Mouse (Mus musculus): ENCODE data around the gene Cxcl12. TPM values are rescaled to one million over a fixed set of nuclear protein-coding genes. Genes with fewer than 3 reads are reported as not detected.

The Cxcl12 gene
- polyA plus RNA-seq, 1 experiment = 25.9 TPM

- Histone ChIP-seq H3K36me3 (ENCODE audit: control insufficient read depth, insufficient read depth) (no peaks in the 10 kb centered on the region), H3K79me2 (ENCODE audit: control insufficient read depth, insufficient read depth) (no peaks in the 10 kb centered on the region), H3ac (ENCODE audit: control insufficient read depth, insufficient read length, low read depth) (no peak overlapping the region), H3K4me3 (ENCODE audit: insufficient read depth, poor library complexity, severe bottlenecking) (no peak overlapping the region), H3K79me3 (ENCODE audit: low read depth) (no peaks in the 10 kb centered on the region), H3K27me3 (ENCODE audit: control insufficient read depth, insufficient read depth, insufficient read length) (peaks cover 39% of the 10 kb centered on the region)
- no peak for TF ChIP-seq MAX (IDR thresholded peaks at IDR 0.05)
- no peak for TF ChIP-seq MYOG (IDR thresholded peaks at IDR 0.05; ENCODE audit: control insufficient read depth, extremely low read depth, insufficient read length)
- TF ChIP-seq MYOD1 (IDR thresholded peaks at IDR 0.05; ENCODE audit: control insufficient read depth, insufficient read length, low read depth) = no peak
- TF ChIP-seq CTCF (IDR thresholded peaks at IDR 0.05; ENCODE audit: control insufficient read depth, insufficient read depth, insufficient read length) = no peak
- no peak for TF ChIP-seq USF1 (IDR thresholded peaks at IDR 0.05; ENCODE audit: low read depth)
- no peak for TF ChIP-seq CEBPB (IDR thresholded peaks at IDR 0.05; ENCODE audit: low read depth)
- no peak for TF ChIP-seq FOSL1 (IDR thresholded peaks at IDR 0.05; ENCODE audit: insufficient read depth, low read length, poor library complexity, severe bottlenecking)
Observed at GRCm38 (mm10) chr6:117134526-117134925, 33.8 kb upstream of the Cxcl12 start.

- H3K79me3 ChIP-seq (ENCODE audit: low read depth) = no peaks in the 10 kb centered on the region
- H3K27me3 ChIP-seq (ENCODE audit: control insufficient read depth, insufficient read depth, insufficient read length) = peaks cover 22% of the 10 kb centered on the region
- H3K79me2 ChIP-seq (ENCODE audit: control insufficient read depth, insufficient read depth) = no peaks in the 10 kb centered on the region
- TF ChIP-seq MYOG (IDR thresholded peaks at IDR 0.05; ENCODE audit: control insufficient read depth, extremely low read depth, insufficient read length) (no peak), FOSL1 (IDR thresholded peaks at IDR 0.05; ENCODE audit: insufficient read depth, low read length, poor library complexity, severe bottlenecking) (no peak), USF1 (IDR thresholded peaks at IDR 0.05; ENCODE audit: low read depth) (no peak), MYOD1 (IDR thresholded peaks at IDR 0.05; ENCODE audit: control insufficient read depth, insufficient read length, low read depth) (no peak), CTCF (IDR thresholded peaks at IDR 0.05; ENCODE audit: control insufficient read depth, insufficient read depth, insufficient read length) (no peak), CEBPB (IDR thresholded peaks at IDR 0.05; ENCODE audit: low read depth) (no peak), MAX (IDR thresholded peaks at IDR 0.05) (no peak)
- H3K4me3 ChIP-seq (ENCODE audit: insufficient read depth, poor library complexity, severe bottlenecking) = no peak overlapping the region
- no peaks in the 10 kb centered on the region for H3K36me3 ChIP-seq (ENCODE audit: control insufficient read depth, insufficient read depth)
- H3ac ChIP-seq (ENCODE audit: control insufficient read depth, insufficient read length, low read depth) = no peak overlapping the region
Observed at GRCm38 (mm10) chr6:117137735-117138134, 30.6 kb upstream of the Cxcl12 start.

GRCm38 (mm10) chr6:117140907-117141306 is 27.4 kb upstream of the Cxcl12 start:
- Histone ChIP-seq H3ac (ENCODE audit: control insufficient read depth, insufficient read length, low read depth) (no peak overlapping the region), H3K79me2 (ENCODE audit: control insufficient read depth, insufficient read depth) (no peaks in the 10 kb centered on the region), H3K36me3 (ENCODE audit: control insufficient read depth, insufficient read depth) (no peaks in the 10 kb centered on the region), H3K4me3 (ENCODE audit: insufficient read depth, poor library complexity, severe bottlenecking) (no peak overlapping the region), H3K27me3 (ENCODE audit: control insufficient read depth, insufficient read depth, insufficient read length) (peaks cover 26% of the 10 kb centered on the region), H3K79me3 (ENCODE audit: low read depth) (no peaks in the 10 kb centered on the region)
- TF ChIP-seq MYOG (IDR thresholded peaks at IDR 0.05; ENCODE audit: control insufficient read depth, extremely low read depth, insufficient read length) (no peak), FOSL1 (IDR thresholded peaks at IDR 0.05; ENCODE audit: insufficient read depth, low read length, poor library complexity, severe bottlenecking) (no peak), CEBPB (IDR thresholded peaks at IDR 0.05; ENCODE audit: low read depth) (no peak), CTCF (IDR thresholded peaks at IDR 0.05; ENCODE audit: control insufficient read depth, insufficient read depth, insufficient read length) (no peak), MYOD1 (IDR thresholded peaks at IDR 0.05; ENCODE audit: control insufficient read depth, insufficient read length, low read depth) (no peak), USF1 (IDR thresholded peaks at IDR 0.05; ENCODE audit: low read depth) (no peak), MAX (IDR thresholded peaks at IDR 0.05) (no peak)

GRCm38 (mm10) chr6:117146951-117147350 is 21.4 kb upstream of the Cxcl12 start:
- no peak overlapping the region for H3K4me3 ChIP-seq (ENCODE audit: insufficient read depth, poor library complexity, severe bottlenecking)
- TF ChIP-seq MAX (IDR thresholded peaks at IDR 0.05) = no peak
- TF ChIP-seq USF1 (IDR thresholded peaks at IDR 0.05; ENCODE audit: low read depth) = no peak
- no peak for TF ChIP-seq CEBPB (IDR thresholded peaks at IDR 0.05; ENCODE audit: low read depth)
- no peak for TF ChIP-seq MYOD1 (IDR thresholded peaks at IDR 0.05; ENCODE audit: control insufficient read depth, insufficient read length, low read depth)
- H3ac ChIP-seq (ENCODE audit: control insufficient read depth, insufficient read length, low read depth) = no peak overlapping the region
- H3K79me3 ChIP-seq (ENCODE audit: low read depth) = no peaks in the 10 kb centered on the region
- H3K79me2 ChIP-seq (ENCODE audit: control insufficient read depth, insufficient read depth) = no peaks in the 10 kb centered on the region
- no peaks in the 10 kb centered on the region for H3K36me3 ChIP-seq (ENCODE audit: control insufficient read depth, insufficient read depth)
- peaks cover 33% of the 10 kb centered on the region for H3K27me3 ChIP-seq (ENCODE audit: control insufficient read depth, insufficient read depth, insufficient read length)

GRCm38 (mm10) chr6:117151484-117152149 is 16.7 kb upstream of the Cxcl12 start:
- Histone ChIP-seq H3K36me3 (ENCODE audit: control insufficient read depth, insufficient read depth) (no peaks in the 10 kb centered on the region), H3K4me3 (ENCODE audit: insufficient read depth, poor library complexity, severe bottlenecking) (no peak overlapping the region), H3K27me3 (ENCODE audit: control insufficient read depth, insufficient read depth, insufficient read length) (peaks cover 38% of the 10 kb centered on the region), H3K79me3 (ENCODE audit: low read depth) (no peaks in the 10 kb centered on the region), H3K79me2 (ENCODE audit: control insufficient read depth, insufficient read depth) (no peaks in the 10 kb centered on the region), H3ac (ENCODE audit: control insufficient read depth, insufficient read length, low read depth) (no peak overlapping the region)
- TF ChIP-seq MAX (IDR thresholded peaks at IDR 0.05) (no peak), CEBPB (IDR thresholded peaks at IDR 0.05; ENCODE audit: low read depth) (no peak), USF1 (IDR thresholded peaks at IDR 0.05; ENCODE audit: low read depth) (no peak), MYOD1 (IDR thresholded peaks at IDR 0.05; ENCODE audit: control insufficient read depth, insufficient read length, low read depth) (no peak), FOSL1 (IDR thresholded peaks at IDR 0.05; ENCODE audit: insufficient read depth, low read length, poor library complexity, severe bottlenecking) (no peak), MYOG (IDR thresholded peaks at IDR 0.05; ENCODE audit: control insufficient read depth, extremely low read depth, insufficient read length) (no peak), CTCF (IDR thresholded peaks at IDR 0.05; ENCODE audit: control insufficient read depth, insufficient read depth, insufficient read length) (no peak)

- TF ChIP-seq MYOG (IDR thresholded peaks at IDR 0.05; ENCODE audit: control insufficient read depth, extremely low read depth, insufficient read length) (no peak), CEBPB (IDR thresholded peaks at IDR 0.05; ENCODE audit: low read depth) (no peak), USF1 (IDR thresholded peaks at IDR 0.05; ENCODE audit: low read depth) (no peak), FOSL1 (IDR thresholded peaks at IDR 0.05; ENCODE audit: insufficient read depth, low read length, poor library complexity, severe bottlenecking) (no peak), MAX (IDR thresholded peaks at IDR 0.05) (no peak), MYOD1 (IDR thresholded peaks at IDR 0.05; ENCODE audit: control insufficient read depth, insufficient read length, low read depth) (no peak), CTCF (IDR thresholded peaks at IDR 0.05; ENCODE audit: control insufficient read depth, insufficient read depth, insufficient read length) (no peak)
Observed at GRCm38 (mm10) chr6:117153046-117153445, 15.3 kb upstream of the Cxcl12 start.

More at GRCm38 (mm10) chr6:117153046-117153445, 15.3 kb upstream of the Cxcl12 start:
- Histone ChIP-seq H3K79me3 (ENCODE audit: low read depth) (no peaks in the 10 kb centered on the region), H3ac (ENCODE audit: control insufficient read depth, insufficient read length, low read depth) (no peak overlapping the region), H3K79me2 (ENCODE audit: control insufficient read depth, insufficient read depth) (no peaks in the 10 kb centered on the region), H3K36me3 (ENCODE audit: control insufficient read depth, insufficient read depth) (no peaks in the 10 kb centered on the region), H3K4me3 (ENCODE audit: insufficient read depth, poor library complexity, severe bottlenecking) (no peak overlapping the region), H3K27me3 (ENCODE audit: control insufficient read depth, insufficient read depth, insufficient read length) (peaks cover 42% of the 10 kb centered on the region)

Data from C2C12 (cell line).